Mouse (Mus musculus) left cerebral cortex, postnatal 4 days (tissue): Measurements from ENCODE around the gene Tamm41. TPM values are rescaled to one million over a fixed set of nuclear protein-coding genes. Genes with fewer than 3 reads are reported as not detected.

Experiments used
- total RNA-seq, 2 experiments: library from RNA; stranded (reverse); gene quantifications; 2 replicates each; pipeline ENCODE4 v1.2.3; 2021

Gene Tamm41
- total RNA-seq, 2 experiments from 2014 or later, result 23.8 to 29.1 TPM

Other genes starting within 250 kb of the Tamm41 start
- gene Vgll4, start 67.9 kb downstream of the Tamm41 start, total RNA-seq, result 10 to 100 TPM; 60.0 to 63.7 TPM
- 100 to 1,000 TPM; 140 to 169 TPM for gene Syn2, start 97.0 kb upstream of the Tamm41 start, total RNA-seq
- gene Gm17482, start 189.5 kb upstream of the Tamm41 start, total RNA-seq, result not detected
- 1 to 10 TPM; 3.9 to 4.1 TPM for gene Timp4, start 214.3 kb upstream of the Tamm41 start, total RNA-seq